Mouse (Mus musculus): Measurements from ENCODE around the gene Olfr1104.

Gene Olfr1104

GRCm38 (mm10) chr2:87026980-87027379, at the start of gene Olfr1104:
Gene Olfr1104, minus strand, starts transcription at chr2:87027080.
- no peak for DNase-seq

- no peak for DNase-seq
These were observed 48.8 kb upstream of the Olfr1104 start, which contains the start of gene Olfr1107 for GRCm38 (mm10) chr2:87075717-87076116. Gene Olfr1107, minus strand, starts transcription at chr2:87075817.

GRCm38 (mm10) chr2:87052173-87052572, 25.3 kb upstream of the Olfr1104 start, which contains the start of gene Olfr1106:
Gene Olfr1106, minus strand, starts transcription at chr2:87052273.
- DNase-seq = no peak

- DNase-seq = no peak
These were observed 9.6 kb upstream of the Olfr1104 start, which contains the start of gene Olfr1105 for GRCm38 (mm10) chr2:87036431-87036830. Gene Olfr1105, minus strand, starts transcription at chr2:87036531.

GRCm38 (mm10) chr2:86998098-86998497, 28.8 kb downstream of the Olfr1104 start, which contains the start of gene Olfr1102:
Gene Olfr1102, plus strand, starts transcription at chr2:86998398.
- DNase-seq = no peak

- no peak for DNase-seq
These were observed 35.8 kb downstream of the Olfr1104 start, which contains the start of gene Olfr1101 for GRCm38 (mm10) chr2:86991121-86991520. Gene Olfr1101, minus strand, starts transcription at chr2:86991221.

- no peak for DNase-seq
These were observed 47.0 kb downstream of the Olfr1104 start, which contains the start of gene Olfr1100 for GRCm38 (mm10) chr2:86979854-86980253. Gene Olfr1100, minus strand, starts transcription at chr2:86979954.

All from thymus, postnatal 4 days (tissue).